Mouse (Mus musculus) kidney, postnatal 14 days (tissue): ENCODE results near the gene Acsf3.

Experiments
- DNase-seq: peaks from one replicate; pipeline ENCODE4 v3.0.0; 2022; ENCODE audit warnings: mixed read lengths

Gene Acsf3

GRCm38 (mm10) chr8:122811870-122812494, 36.7 kb downstream of the Acsf3 start:
- no peak for DNase-seq

DNA sequence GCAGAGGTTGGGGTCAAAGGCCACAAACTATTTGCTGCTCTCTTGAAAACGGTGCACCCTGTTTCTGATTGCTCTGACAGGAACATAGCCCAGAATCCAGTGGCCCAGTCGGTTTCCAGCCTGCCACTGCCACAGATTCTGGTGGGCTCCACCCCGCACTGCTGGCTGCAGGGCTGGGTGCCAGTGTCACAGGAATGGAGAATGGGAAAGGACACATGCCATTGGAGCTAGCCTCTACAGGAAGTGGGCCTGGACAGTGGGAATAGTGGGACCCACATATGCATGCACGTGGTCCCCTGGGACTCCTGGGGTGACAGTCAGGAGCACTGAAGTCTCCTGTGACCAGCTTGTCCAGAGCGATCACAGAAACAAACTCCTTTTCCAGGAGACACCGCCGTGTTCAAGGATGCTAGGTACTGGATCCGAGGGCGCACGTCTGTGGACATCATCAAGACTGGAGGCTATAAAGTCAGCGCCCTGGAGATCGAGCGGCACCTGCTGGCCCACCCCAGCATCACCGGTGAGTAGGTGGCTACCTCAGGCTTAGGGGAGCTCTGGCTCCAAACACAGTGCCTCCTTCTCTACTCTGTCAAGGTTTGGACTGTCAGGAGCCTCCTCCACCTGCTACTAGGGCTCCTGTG, 37.4 kb downstream of the Acsf3 start:
- no peak for DNase-seq

DNA sequence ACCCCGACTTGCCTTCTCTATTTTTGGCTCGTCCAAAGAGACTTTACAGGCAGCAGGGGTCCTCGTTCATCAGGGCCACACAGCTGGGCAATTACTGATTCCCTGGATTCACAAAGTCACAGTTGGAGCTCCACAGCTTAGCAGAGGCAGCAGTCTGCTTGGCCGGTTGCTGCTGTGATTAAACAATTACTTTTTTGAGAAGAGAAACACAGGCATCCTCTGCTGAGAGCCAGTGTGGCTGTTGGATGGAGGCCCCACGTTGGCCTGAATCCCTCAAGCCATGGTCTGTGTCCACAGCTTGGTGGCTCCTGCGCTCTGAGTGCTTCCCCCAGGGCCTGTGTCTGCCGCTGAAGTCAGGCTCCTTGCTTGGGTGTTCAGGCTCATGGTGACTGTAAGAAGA, 39.3 kb downstream of the Acsf3 start:
- DNase-seq: no peak

GRCm38 (mm10) chr8:122816965-122817364, 41.7 kb downstream of the Acsf3 start:
- no peak for DNase-seq

GRCm38 (mm10) chr8:122817724-122818496, 42.6 kb downstream of the Acsf3 start:
- DNase-seq: no peak

DNA sequence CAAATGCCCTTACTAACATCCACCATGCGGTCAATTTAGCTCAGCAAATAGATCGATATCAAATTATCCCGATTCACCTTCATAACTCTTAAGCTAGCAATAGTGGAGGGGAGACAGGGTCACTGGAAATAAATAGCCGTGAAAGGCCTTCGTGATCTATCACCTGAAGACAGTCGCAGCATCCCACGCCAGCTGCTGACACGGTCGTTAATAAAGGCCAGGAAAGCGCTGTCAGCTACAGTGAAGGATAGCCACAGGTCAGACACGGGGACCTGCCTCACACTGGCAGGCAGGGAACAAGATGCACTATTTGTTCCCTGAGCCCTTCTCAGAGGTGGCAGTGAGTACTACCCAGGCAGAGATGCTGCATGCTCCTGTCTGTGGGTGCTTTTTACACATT, 44.5 kb downstream of the Acsf3 start:
- DNase-seq: no peak

- DNase-seq: no peak
These were observed 49.3 kb downstream of the Acsf3 start for GRCm38 (mm10) chr8:122824571-122824970.

DNA sequence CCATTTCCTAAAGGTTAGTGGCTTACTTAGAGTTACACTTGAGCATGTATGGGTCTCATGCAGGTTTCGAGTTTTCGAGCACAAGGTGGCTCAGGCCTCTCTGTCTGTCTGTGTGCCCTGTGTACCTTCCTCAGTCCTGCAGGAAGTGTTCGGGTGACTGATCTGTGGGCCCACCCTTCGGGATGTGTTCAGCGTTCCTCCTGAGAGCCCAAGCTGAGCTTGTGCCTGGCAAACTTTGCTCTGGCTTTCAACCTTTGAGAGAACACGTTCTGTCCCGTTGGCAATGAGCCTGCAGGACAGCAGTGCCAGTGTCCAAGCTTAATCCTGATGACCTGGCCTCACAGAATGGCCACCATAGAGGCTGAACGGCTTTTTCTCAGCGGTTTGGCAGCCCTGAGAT, 49.7 kb downstream of the Acsf3 start:
- peak; percentile 77 for DNase-seq

DNA sequence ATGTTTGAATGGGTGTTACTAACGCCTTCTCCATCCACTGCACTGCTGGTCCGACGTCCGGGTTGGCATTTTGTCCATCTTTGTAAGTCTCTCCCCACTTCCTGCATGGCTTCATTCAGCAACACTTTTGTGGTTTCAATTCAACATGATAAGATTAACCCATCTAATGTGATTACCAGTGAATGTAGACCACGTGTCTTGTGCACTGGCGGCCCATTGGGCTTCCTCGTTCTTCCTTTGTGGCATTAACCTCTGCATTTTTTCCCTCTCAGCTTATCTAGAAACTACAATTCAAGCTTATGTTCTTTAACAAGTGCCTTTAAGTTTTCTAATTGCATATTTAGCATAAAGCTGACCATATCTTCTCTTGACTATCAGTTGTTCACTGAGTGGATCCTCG, 50.1 kb downstream of the Acsf3 start:
- DNase-seq: no peak

GRCm38 (mm10) chr8:122829396-122829795, 54.1 kb downstream of the Acsf3 start:
- DNase-seq: no peak

DNA sequence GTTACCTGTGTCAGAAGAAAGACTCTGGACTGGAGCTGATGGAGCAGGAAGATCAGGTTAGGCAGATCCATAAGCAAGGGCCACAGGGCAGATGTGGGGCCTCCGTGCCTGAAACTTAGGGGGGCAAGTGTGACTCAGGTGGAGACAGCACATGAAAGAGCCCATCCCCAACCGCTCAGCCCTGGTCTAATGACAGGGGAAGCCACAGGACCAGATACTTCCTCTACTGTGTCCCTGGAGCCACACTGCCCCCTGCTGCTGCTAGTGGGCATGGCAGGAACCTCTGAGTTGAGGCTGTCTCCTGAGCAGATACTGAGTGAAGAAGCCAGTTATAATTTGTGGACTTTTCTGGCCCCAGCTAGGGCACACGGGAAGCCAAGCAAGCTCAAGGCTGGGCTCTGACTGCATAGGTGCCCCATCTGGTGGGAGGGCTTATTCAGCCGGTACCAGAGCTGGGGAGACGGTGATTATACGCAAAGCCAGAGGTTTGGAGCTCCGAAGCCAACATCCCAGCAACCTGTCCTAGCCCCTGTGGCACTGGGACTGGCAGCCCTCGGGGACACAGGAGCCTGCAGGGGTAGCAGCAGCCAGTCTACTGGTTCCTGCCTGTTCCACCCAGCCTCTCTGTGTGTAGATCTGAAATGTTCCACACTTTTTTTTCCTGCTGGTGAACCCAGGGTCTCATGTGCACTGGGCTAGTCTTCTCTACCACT, 55.2 kb downstream of the Acsf3 start:
- peak; percentile 90 for DNase-seq

DNA sequence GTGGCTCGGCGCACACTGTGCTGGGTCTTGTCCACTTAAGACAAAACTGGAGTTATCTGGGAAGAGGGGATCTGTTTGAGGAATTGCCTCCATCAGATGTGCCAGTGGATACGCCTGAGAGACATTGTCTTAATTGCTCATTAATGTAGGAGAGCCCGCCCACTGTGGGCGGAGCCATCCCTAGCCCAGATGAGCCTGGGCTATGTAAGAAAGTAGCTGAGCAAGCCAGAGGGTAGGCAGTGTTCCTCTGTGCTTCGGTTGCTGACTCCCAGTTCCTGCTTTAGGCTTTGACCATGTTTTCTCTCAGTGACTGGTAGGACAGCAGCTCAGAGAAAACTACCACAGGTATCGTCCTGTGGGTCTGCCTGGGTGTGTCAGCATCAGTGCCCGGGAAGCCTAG, 59.1 kb downstream of the Acsf3 start:
- DNase-seq: no peak

DNA sequence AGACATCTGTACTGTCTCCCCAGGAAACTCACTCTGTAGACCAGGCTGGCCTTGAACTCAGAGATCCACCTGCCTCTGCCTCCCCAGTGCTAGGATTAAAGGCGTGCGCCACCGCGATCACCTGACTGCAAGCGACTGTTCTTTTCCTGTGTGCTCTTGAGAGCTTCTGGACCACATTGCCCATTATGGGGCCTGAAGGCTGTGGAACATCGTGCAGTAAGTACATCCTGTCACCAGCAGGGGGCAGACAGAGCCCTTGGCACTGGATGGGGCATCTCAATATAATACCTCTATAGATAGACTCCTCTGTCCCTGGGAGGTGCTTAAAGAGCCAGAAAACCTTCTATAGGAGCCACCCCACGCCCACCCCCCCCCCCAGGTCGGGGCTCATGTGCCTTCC, 59.7 kb downstream of the Acsf3 start:
- peak; percentile 75 for DNase-seq

- DNase-seq: no peak
These were observed 60.9 kb downstream of the Acsf3 start for GRCm38 (mm10) chr8:122836199-122836598.

GRCm38 (mm10) chr8:122836696-122837095, 61.4 kb downstream of the Acsf3 start:
- no peak for DNase-seq

- no peak for DNase-seq
These were observed 68.9 kb downstream of the Acsf3 start for GRCm38 (mm10) chr8:122844161-122844560.

GRCm38 (mm10) chr8:122845662-122846061, 70.4 kb downstream of the Acsf3 start:
- peak; percentile 31 for DNase-seq

- peak; percentile 57 for DNase-seq
These were observed 72.7 kb downstream of the Acsf3 start, which contains the start of gene Cdh15 for GRCm38 (mm10) chr8:122847829-122848561. Gene Cdh15, plus strand, starts transcription at chr8:122847966.

DNA sequence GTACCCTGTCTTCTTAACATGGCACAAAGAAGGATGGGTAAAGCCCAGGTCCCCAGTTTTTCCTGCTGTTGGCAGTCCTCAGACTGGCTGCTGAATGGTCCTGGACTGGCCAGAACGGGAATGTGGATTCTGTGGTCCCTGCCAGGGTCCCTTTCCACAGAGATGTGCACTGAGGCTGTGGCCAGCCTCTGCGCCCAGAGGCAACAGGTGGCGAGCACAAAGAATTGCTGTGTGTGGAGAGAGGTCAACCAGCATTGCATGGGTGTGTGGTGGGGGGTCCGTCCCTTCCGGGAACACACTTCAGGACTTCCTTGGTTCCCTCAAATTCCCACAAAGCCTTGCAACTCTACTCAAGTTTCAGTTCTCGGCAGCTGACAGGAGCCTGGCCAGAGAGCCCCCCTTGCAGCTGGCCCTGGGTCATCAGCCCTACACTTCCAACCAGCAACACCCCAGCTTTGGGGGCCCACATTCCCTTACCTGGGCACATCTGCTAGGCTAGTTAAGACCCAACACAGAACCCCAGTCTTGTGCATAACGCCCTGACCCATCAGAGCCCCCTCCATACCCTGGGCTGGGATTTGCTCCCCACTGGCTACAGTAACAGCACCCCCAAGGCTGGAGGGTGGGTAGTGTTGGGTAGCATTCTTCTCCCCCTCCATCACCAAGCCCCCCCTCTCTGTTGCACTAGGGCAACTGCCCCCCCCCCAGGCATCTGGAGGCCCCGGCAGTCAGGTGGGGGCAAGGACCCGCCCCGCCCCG, 74.0 kb downstream of the Acsf3 start:
- DNase-seq: no peak

DNA sequence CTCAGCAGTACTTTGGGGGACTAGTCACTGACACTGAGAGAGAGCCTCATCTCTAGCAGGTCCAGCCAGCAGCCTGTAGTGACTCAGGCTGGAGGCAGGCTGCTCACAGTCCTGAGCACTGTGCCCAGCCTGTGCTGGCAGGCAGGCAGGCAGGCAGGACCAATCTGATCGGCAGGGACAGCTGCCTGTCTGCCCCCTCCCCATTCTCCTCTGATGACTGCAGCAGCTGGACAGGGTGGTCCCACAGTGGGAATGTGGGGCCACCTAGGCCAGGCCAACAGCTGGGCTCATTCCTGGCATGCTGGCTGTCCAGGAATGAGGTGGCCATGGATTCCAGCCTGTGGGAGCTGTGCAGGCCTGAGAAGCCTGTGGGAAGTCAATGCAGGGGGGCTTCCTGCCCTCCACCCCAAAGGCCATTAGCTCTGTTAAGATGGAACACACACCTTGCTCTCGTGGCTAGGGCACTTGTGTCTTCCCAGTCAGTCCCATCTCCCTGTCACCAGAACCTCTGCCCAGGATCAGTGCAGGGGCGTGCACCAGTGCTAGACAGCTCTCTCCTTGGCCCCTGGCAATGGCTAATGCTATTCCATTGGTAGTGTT, 75.5 kb downstream of the Acsf3 start:
- no peak for DNase-seq
